Mouse (Mus musculus) intestine, postnatal 0 days (tissue): ENCODE measurements at regions not wholly inside any gene's neighbourhood (a gene's known extent, or its start where the extent isn't known, plus 50 kb on each side); places are given as distances from the start of the nearest gene placed in this dataset.

Experiments
- ATAC-seq: fragments of 200-750 bp; cut with Nextera tagmentation; 2 replicates; pipeline ENCODE4 v1.8.0; 2017; ENCODE audit warnings: mild to moderate bottlenecking, moderate TSS enrichment, moderate library complexity
- H3K27ac ChIP-seq: fragments of 300-500 bp; sonication (generic); 2 replicates; pipeline ENCODE4 v1.5.1; 2014; ENCODE audit warnings: mild to moderate bottlenecking, low read depth, low read length, moderate library complexity
- H3K27me3 ChIP-seq: fragments of 300-500 bp; sonication (generic); replicated peaks from 2 replicates; pipeline ENCODE4 v1.6.1; 2014; ENCODE audit warnings: low read length, mixed read lengths; ENCODE audit not compliant: control insufficient read depth, insufficient read depth
- H3K36me3 ChIP-seq: fragments of 300-500 bp; sonication (generic); 2 replicates; pipeline ENCODE4 v1.6.1; 2014; ENCODE audit warnings: mild to moderate bottlenecking, moderate library complexity; ENCODE audit not compliant: control insufficient read depth, insufficient read depth
- H3K4me1 ChIP-seq: fragments of 300-500 bp; sonication (generic); replicated peaks from 2 replicates; pipeline ENCODE4 v1.6.1; 2014; ENCODE audit warnings: antibody characterized with exemption, low read length, mixed read lengths; ENCODE audit not compliant: control insufficient read depth, insufficient read depth
- H3K4me2 ChIP-seq: fragments of 300-500 bp; sonication (generic); replicated peaks from 2 replicates; pipeline ENCODE4 v1.6.1; 2014; ENCODE audit warnings: low read depth, mild to moderate bottlenecking, moderate library complexity
- H3K4me3 ChIP-seq: fragments of 300-500 bp; sonication (generic); 2 replicates; pipeline ENCODE4 v1.5.1; 2014; ENCODE audit warnings: low read depth, low read length
- H3K9ac ChIP-seq: fragments of 300-500 bp; sonication (generic); 2 replicates; pipeline ENCODE4 v1.6.1; 2014; ENCODE audit warnings: mild to moderate bottlenecking, low read depth, low read length
- H3K9me3 ChIP-seq: fragments of 300-500 bp; sonication (generic); 2 replicates; pipeline ENCODE4 v1.6.1; 2016; ENCODE audit warnings: mixed run types; ENCODE audit not compliant: control insufficient read depth
- CTCF ChIP-seq: sonication (generic); IDR thresholded peaks from 2 replicates; pipeline ENCODE4 v1.5.1; 2016; ENCODE audit warnings: low read depth, mild to moderate bottlenecking, control low read depth, antibody characterized with exemption, moderate library complexity
- WGBS: fragments of 180-500 bp; shearing (Covaris S2); extraction: QIAGEN DNeasy Blood & Tissue Kit; methylation state at CpG from one replicate; pipeline ENCODE4 v1.1.7; 2014; 5-methylcytosine and 5-hydroxymethylcytosine counted together

- Histone ChIP-seq H3K9me3 (no peaks in the 10 kb centered on the region), H3K4me3 (no peak overlapping the region), H3K27ac (no peak overlapping the region), H3K27me3 (no peaks in the 10 kb centered on the region), H3K36me3 (no peaks in the 10 kb centered on the region), H3K4me1 (no peaks in the 10 kb centered on the region), H3K9ac (no peak overlapping the region), H3K4me2 (no peak overlapping the region)
- no peak for ATAC-seq
- WGBS = 90% methylated on average over 8 of the region's 8 CpGs
- no peak for TF ChIP-seq CTCF
Observed at GRCm38 (mm10) chr6:6335251-6335650, 118.3 kb upstream of the Slc25a13 start.

DNA sequence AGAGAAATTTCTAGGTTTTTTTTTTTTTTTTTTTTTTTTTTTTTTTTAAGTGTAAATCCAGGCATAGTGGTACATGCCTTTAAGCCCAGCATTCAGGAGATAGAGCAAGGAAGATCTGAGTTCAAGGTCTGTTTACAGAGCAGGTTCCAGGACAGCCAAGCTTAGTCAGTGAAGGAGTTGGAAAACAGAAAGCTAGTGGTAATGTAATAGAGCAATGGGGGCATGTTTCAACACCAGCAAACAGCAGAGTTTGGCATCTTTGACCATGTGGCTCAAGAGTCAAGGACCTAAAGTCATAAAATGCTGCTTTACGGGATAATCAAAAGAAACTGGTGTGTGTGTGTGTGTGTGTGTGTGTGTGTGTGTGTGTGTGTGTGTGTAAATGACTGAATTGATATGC, 113.3 kb upstream of the Slc25a13 start:
- H3K4me2 ChIP-seq = no peak overlapping the region
- H3K9me3 ChIP-seq = no peaks in the 10 kb centered on the region
- no peak for ATAC-seq
- H3K9ac ChIP-seq = no peak overlapping the region
- H3K4me3 ChIP-seq = no peak overlapping the region
- H3K27ac ChIP-seq = no peak overlapping the region
- no peaks in the 10 kb centered on the region for H3K27me3 ChIP-seq
- TF ChIP-seq CTCF = no peak
- no peaks in the 10 kb centered on the region for H3K4me1 ChIP-seq
- no peaks in the 10 kb centered on the region for H3K36me3 ChIP-seq
- 75% methylated on average over 1 of the region's 1 CpGs for WGBS

DNA sequence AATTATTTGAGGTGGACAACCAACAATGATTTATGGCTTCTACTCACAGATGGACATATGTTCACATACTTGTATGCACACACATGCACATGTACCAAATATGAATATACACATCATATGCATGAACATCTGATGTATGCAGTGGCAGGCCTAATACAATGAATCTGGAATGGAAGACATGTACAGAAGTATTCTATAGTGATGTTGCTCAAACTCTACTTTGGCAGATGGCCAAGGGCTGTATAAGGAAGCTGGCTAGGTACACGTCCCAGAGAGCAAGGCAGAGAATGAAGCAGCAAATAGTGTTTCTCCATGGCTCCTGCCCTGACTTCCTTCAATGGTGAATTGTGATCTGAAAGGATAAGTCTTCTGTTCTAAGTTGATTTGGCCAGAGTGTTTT, 108.5 kb upstream of the Slc25a13 start:
- H3K4me2 ChIP-seq = no peak overlapping the region
- no peaks in the 10 kb centered on the region for H3K27me3 ChIP-seq
- no peak overlapping the region for H3K9ac ChIP-seq
- H3K36me3 ChIP-seq = no peaks in the 10 kb centered on the region
- H3K4me1 ChIP-seq = no peaks in the 10 kb centered on the region
- WGBS = 14% methylated on average over 1 of the region's 1 CpGs
- no peak for ATAC-seq
- TF ChIP-seq CTCF = no peak
- H3K4me3 ChIP-seq = no peak overlapping the region
- H3K9me3 ChIP-seq = no peaks in the 10 kb centered on the region
- no peak overlapping the region for H3K27ac ChIP-seq

- Histone ChIP-seq H3K9ac (no peak overlapping the region), H3K4me3 (no peak overlapping the region), H3K4me1 (no peaks in the 10 kb centered on the region), H3K9me3 (no peaks in the 10 kb centered on the region), H3K27me3 (no peaks in the 10 kb centered on the region), H3K4me2 (no peak overlapping the region), H3K36me3 (no peaks in the 10 kb centered on the region), H3K27ac (no peak overlapping the region)
- no peak for ATAC-seq
- no peak for TF ChIP-seq CTCF
- WGBS = 78% methylated on average over 4 of the region's 4 CpGs
Observed at GRCm38 (mm10) chr6:6316725-6317124, 99.8 kb upstream of the Slc25a13 start.

GRCm38 (mm10) chr6:6313171-6313570, 96.2 kb upstream of the Slc25a13 start:
- no peak for TF ChIP-seq CTCF
- H3K27ac ChIP-seq = no peak overlapping the region
- no peak for ATAC-seq
- no peak overlapping the region for H3K9ac ChIP-seq
- H3K4me2 ChIP-seq = no peak overlapping the region
- no peaks in the 10 kb centered on the region for H3K4me1 ChIP-seq
- H3K36me3 ChIP-seq = no peaks in the 10 kb centered on the region
- H3K27me3 ChIP-seq = no peaks in the 10 kb centered on the region
- no peak overlapping the region for H3K4me3 ChIP-seq
- 90% methylated on average over 6 of the region's 6 CpGs for WGBS
- no peaks in the 10 kb centered on the region for H3K9me3 ChIP-seq

- Histone ChIP-seq H3K4me1 (no peaks in the 10 kb centered on the region), H3K9ac (no peak overlapping the region), H3K27ac (no peak overlapping the region), H3K9me3 (no peaks in the 10 kb centered on the region), H3K27me3 (no peaks in the 10 kb centered on the region), H3K4me2 (no peak overlapping the region), H3K36me3 (no peaks in the 10 kb centered on the region), H3K4me3 (no peak overlapping the region)
- TF ChIP-seq CTCF = no peak
- no peak for ATAC-seq
- WGBS = 69% methylated on average over 3 of the region's 3 CpGs
Observed at GRCm38 (mm10) chr6:6310213-6310612, 93.2 kb upstream of the Slc25a13 start.

DNA sequence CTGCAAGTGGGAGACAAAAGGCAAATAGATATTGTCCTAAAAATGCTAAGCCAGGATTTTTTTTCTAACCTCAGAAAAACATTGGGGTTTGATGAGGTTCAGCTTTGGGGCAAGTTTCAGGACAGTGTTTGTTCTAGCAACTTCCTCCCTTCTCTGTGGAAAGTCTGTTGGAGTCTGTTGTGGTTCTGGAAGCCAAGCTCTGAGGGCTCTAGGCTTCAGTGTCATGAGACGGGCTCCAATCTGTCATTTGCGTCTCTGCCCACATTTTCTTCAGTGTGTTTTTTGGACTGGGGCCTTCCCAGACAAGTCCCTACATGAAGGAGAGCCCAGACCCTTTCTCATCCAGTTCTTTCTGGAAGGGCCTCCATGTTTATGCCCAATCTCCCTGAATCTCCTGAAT, 90.6 kb upstream of the Slc25a13 start:
- WGBS = 91% methylated on average over 2 of the region's 2 CpGs
- no peak for ATAC-seq
- H3K4me2 ChIP-seq = no peak overlapping the region
- no peaks in the 10 kb centered on the region for H3K27me3 ChIP-seq
- H3K36me3 ChIP-seq = no peaks in the 10 kb centered on the region
- TF ChIP-seq CTCF = no peak
- H3K4me1 ChIP-seq = no peaks in the 10 kb centered on the region
- H3K27ac ChIP-seq = no peak overlapping the region
- no peak overlapping the region for H3K9ac ChIP-seq
- no peak overlapping the region for H3K4me3 ChIP-seq
- no peaks in the 10 kb centered on the region for H3K9me3 ChIP-seq
